ENCODE assay signal across 15 mouse cellular contexts in the genomic region with DNA sequence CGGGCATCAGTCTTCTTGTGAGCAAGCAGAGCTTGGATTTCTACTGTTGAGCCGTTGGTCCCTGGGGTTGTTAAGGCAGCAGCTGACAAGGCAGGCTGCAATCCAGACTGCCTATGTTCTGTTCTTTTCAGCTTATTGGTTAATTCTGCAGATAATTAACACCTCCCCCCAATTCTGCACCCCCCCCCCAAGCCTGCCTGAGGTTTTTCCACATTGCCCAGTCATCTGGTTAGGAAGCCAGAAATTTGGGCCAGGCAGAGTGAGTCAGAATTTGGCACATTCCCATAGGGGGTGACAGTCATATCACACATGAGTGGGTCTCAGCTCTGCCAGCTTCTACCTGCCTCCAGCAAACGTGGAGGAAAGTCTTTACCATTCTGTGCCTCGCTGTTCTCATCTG. TPM values are rescaled to one million over a fixed set of nuclear protein-coding genes. Genes with fewer than 3 reads are reported as not detected.
DNase-seq lines count a peak whose midpoint lies in the region; ATAC-seq and TF ChIP-seq lines count a peak whose summit lies in the region.
"Had no signal": no experiment of that assay in that cellular context is flagged by ENCODE, and none has a peak within 500 bp of the region (broad histone marks: within the 10 kb centered on the region; RNA-seq: fewer than 3 reads in every experiment).

No protein-coding gene starts in this region.

- H3K27me3 ChIP-seq in Patski = no peaks in the 10 kb centered on the region
- H3K27me3 ChIP-seq: liver, embryonic 15.5 days; neural tube, embryonic 15.5 days had no signal

- peak; percentile 18 to 28 for DNase-seq in frontal cortex, postnatal 36 days (ENCODE audit: low spot score in 2 of 2)
- DNase-seq in frontal cortex, postnatal 14 days (ENCODE audit: low spot score in 2 of 2) = no peak
- DNase-seq in 3134 (ENCODE audit: extremely low read depth, insufficient read length, low spot score) (peak; percentile 65), Patski (ENCODE audit: low read depth, low spot score) (no peak)
- peak; percentile 46 for DNase-seq in fibroblast of lung, adult 2 months (ENCODE audit: low read depth)
- DNase-seq in testis, postnatal 14 days (ENCODE audit: low spot score) = no peak
- no peak for DNase-seq in kidney, adult 11 months
- no peak for DNase-seq in lung, postnatal 10 days
- DNase-seq: embryo, embryonic 11 days; thymus, adult 2 months had no signal

- POLR2A ChIA-PET in Patski (lab: Charles Lee) = interaction anchor here (0.6 to 1.2 kb wide), 2 partner anchors 30 to 40 kb away, joined by 3 to 7 read pairs; no protein-coding TSS in a partner anchor

- TF ChIP-seq CTCF in Patski (IDR thresholded peaks at IDR 0.05) = no peak

- CTCF ChIA-PET in Patski (lab: Charles Lee) = interaction anchor here (0.7 to 1.9 kb wide), 8 partner anchors 9 to 558 kb away, joined by 3 to 9 read pairs (median 4); no protein-coding TSS in a partner anchor

- in situ Hi-C loops in Patski (cut with MboI; ENCODE audit: low pct_unique_long_range_greater_than_20kb) = loop anchor here (5.0 kb wide), 1 partner anchor 106 kb away; no protein-coding TSS in a partner anchor

- peak; percentile 61 for ATAC-seq in Patski
- ATAC-seq: activated CD4-positive, CD25-positive, alpha-beta regulatory T cell, adult 4 months; inflammation-experienced regulatory T-cells, adult 6 months had no signal

RNA-seq across cellular contexts. Expression of gene Lep, which starts 23.3 kb away (rescaled TPM):
- 0.05 TPM for polyA plus RNA-seq in Patski (2021)
- polyA plus RNA-seq: activated CD4-positive, CD25-positive, alpha-beta regulatory T cell, adult 4 months; inflammation-experienced regulatory T-cells, adult 6 months; liver, embryonic 15.5 days; neural tube, embryonic 15.5 days; small intestine, adult 2 months had no signal

Comparison
In these comparisons a context has a peak if more than half of its experiments do, and no peak if none do; other contexts are left out.
1. DNase-seq: peak in frontal cortex, postnatal 36 days (2 of 2), 3134 (single experiment) and fibroblast of lung, adult 2 months (single experiment); none in frontal cortex, postnatal 14 days (0 of 2), Patski (single experiment), testis, postnatal 14 days (single experiment), kidney, adult 11 months (single experiment) and lung, postnatal 10 days (single experiment).